Mouse (Mus musculus): ENCODE data around the gene Teddm1b. TPM values are rescaled to one million over a fixed set of nuclear protein-coding genes. Genes with fewer than 3 reads are reported as not detected.
"Not testable (repeated sequence)": the region's sequence is repeated elsewhere in the genome, so short reads cannot be mapped to it uniquely, and the experiment has no call there.

Teddm1b gene
- polyA plus RNA-seq (2014; fragmentation: Nextera tagmentation; extraction: Ambion mirVana) = 0.14 and 0.38 TPM in 2 replicates

DNA sequence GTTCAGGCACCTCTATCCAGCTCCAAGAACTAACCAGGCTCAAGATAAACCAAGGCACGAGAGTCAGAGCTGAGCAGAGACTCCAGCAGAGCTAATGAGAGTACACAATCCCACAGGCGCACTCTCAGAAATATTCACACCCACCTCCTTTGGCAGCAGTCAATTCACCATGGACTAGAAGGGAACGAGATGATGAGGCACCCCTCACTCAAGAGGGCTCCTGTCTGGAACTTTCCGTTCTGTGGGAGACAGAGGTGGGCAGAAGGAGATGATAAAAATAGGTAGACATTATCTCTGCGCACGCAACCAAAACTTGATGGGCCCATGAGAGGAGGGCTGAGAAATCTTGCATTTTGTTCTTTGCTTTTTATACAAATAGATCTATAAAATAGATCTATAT lies at the start of gene Teddm1b:
Teddm1b (plus strand) TSS at position 301 of the 400 bp plus-strand sequence.
- Histone ChIP-seq H3K9ac (replicated peaks; ENCODE audit: low read length) (no peak within 1 kb of the TSS), H3K4me2 (ENCODE audit: low read depth, low read length) (no peak within 1 kb of the TSS), H3K27ac (replicated peaks; ENCODE audit: low read depth, low read length) (no peak within 1 kb of the TSS), H3K9me3 (replicated peaks; ENCODE audit: control insufficient read depth, low read length) (no peaks in the 10 kb centered on the region), H3K4me3 (ENCODE audit: low read depth, low read length) (no peak within 1 kb of the TSS), H3K4me1 (ENCODE audit: control insufficient read depth, insufficient read depth, low read length) (no peaks in the 10 kb centered on the region), H3K27me3 (ENCODE audit: control insufficient read depth, insufficient read depth, low read length) (no peaks in the 10 kb centered on the region), H3K36me3 (replicated peaks; ENCODE audit: control insufficient read depth, insufficient read depth, low read depth, low read length) (no peaks in the 10 kb centered on the region)
- WGBS = 91% methylated on average over 6 of the region's 6 CpGs
- ATAC-seq (replicated peaks; ENCODE audit: insufficient number of reproducible peaks, low FRiP score, low TSS enrichment, low read depth) (no peak), DNase-seq (ENCODE audit: low spot score) (no peak)

DNA sequence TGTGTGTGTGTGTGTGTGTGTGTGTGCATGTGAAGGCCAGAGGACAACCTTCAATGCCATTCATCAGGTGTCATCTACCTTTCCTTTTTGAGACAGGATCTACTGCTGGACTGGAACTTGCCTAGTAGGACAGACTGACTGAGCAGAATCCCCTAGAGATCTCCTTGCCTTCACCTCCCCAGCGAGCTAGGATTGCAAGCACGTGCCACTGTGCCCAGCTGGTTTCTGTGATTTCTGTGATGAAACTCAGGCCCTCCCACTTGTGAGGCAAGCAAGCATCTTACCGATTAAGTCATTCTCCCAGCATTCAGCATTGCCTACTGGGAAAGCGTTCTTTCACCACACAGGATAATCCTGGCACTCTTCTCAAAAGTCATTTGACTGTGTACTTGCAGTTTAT lies 43.4 kb upstream of the Teddm1b start:
- Histone ChIP-seq H3K4me2 (ENCODE audit: low read depth, low read length) (no peak overlapping the region), H3K9me3 (replicated peaks; ENCODE audit: control insufficient read depth, low read length) (no peaks in the 10 kb centered on the region), H3K36me3 (replicated peaks; ENCODE audit: control insufficient read depth, insufficient read depth, low read depth, low read length) (no peaks in the 10 kb centered on the region), H3K9ac (replicated peaks; ENCODE audit: low read length) (no peak overlapping the region), H3K27ac (replicated peaks; ENCODE audit: low read depth, low read length) (no peak overlapping the region), H3K4me3 (ENCODE audit: low read depth, low read length) (no peak overlapping the region), H3K27me3 (ENCODE audit: control insufficient read depth, insufficient read depth, low read length) (no peaks in the 10 kb centered on the region), H3K4me1 (ENCODE audit: control insufficient read depth, insufficient read depth, low read length) (no peaks in the 10 kb centered on the region)
- ATAC-seq (replicated peaks; ENCODE audit: insufficient number of reproducible peaks, low FRiP score, low TSS enrichment, low read depth) (no peak), DNase-seq (ENCODE audit: low spot score) (no peak)
- WGBS = 75% methylated on average over 4 of the region's 4 CpGs

DNA sequence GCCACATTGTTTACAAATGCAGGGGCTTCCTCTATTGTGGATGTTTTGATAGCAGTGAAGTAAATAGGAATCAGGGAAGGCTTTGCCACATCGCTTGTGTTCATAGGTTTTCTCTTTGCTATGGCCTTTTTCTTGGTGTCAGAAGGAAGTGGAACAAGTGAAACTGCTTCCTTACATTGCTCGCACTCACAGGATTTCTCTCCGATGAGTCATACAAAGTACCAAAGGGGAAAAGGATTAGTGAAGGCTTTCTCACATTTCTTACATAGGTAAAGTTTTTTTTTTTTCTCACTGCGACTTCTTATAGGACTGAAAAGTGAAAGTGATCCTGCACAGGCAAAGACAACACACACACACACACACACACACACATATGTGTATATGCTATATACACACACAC lies 38.1 kb upstream of the Teddm1b start:
- no peaks in the 10 kb centered on the region for H3K9me3 ChIP-seq (replicated peaks; ENCODE audit: control insufficient read depth, low read length)
- DNase-seq (ENCODE audit: low spot score) = no peak
- no peaks in the 10 kb centered on the region for H3K36me3 ChIP-seq (replicated peaks; ENCODE audit: control insufficient read depth, insufficient read depth, low read depth, low read length)
- H3K27me3 ChIP-seq (ENCODE audit: control insufficient read depth, insufficient read depth, low read length) = no peaks in the 10 kb centered on the region
- 84% methylated on average over 4 of the region's 4 CpGs for WGBS
- no peak overlapping the region for H3K4me2 ChIP-seq (ENCODE audit: low read depth, low read length)
- no peak for ATAC-seq (replicated peaks; ENCODE audit: insufficient number of reproducible peaks, low FRiP score, low TSS enrichment, low read depth)
- no peak overlapping the region for H3K9ac ChIP-seq (replicated peaks; ENCODE audit: low read length)
- H3K4me3 ChIP-seq (ENCODE audit: low read depth, low read length) = no peak overlapping the region
- no peak overlapping the region for H3K27ac ChIP-seq (replicated peaks; ENCODE audit: low read depth, low read length)
- no peaks in the 10 kb centered on the region for H3K4me1 ChIP-seq (ENCODE audit: control insufficient read depth, insufficient read depth, low read length)

DNA sequence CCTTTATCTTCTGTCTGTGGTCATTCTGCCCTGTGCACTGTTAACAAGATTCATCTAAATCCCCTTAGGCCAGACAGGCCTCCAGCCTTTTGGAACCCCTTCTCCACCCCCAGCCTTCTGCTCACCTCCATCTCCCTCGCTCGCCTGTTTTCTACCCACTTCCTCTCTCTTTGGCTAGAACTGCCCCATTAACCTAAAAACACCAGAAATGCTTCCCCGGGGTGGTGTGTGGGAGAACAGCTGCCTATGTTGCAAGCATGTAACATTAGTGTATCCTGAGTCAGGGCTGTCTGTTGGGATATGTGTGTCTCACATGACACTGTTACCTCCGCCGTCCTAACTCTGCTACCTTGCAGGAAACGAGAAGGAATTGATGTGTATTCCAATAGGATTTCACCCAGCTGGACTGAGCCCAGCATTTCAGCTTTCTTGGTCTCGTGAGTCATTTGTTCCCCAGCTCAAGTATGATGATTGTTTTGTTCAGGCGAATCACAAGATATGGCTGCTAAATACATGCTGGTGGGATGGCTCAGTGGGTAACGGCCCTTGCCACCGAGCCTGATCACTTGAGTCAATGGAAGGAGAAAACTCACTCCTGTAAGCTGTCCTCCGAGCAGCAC lies 31.9 kb upstream of the Teddm1b start:
- Histone ChIP-seq H3K27me3 (ENCODE audit: control insufficient read depth, insufficient read depth, low read length) (no peaks in the 10 kb centered on the region), H3K27ac (replicated peaks; ENCODE audit: low read depth, low read length) (no peak overlapping the region), H3K4me1 (ENCODE audit: control insufficient read depth, insufficient read depth, low read length) (no peaks in the 10 kb centered on the region), H3K4me3 (ENCODE audit: low read depth, low read length) (no peak overlapping the region), H3K9me3 (replicated peaks; ENCODE audit: control insufficient read depth, low read length) (no peaks in the 10 kb centered on the region), H3K4me2 (ENCODE audit: low read depth, low read length) (no peak overlapping the region), H3K36me3 (replicated peaks; ENCODE audit: control insufficient read depth, insufficient read depth, low read depth, low read length) (no peaks in the 10 kb centered on the region), H3K9ac (replicated peaks; ENCODE audit: low read length) (no peak overlapping the region)
- WGBS = 85% methylated on average over 11 of the region's 11 CpGs
- ATAC-seq (replicated peaks; ENCODE audit: insufficient number of reproducible peaks, low FRiP score, low TSS enrichment, low read depth) (no peak), DNase-seq (ENCODE audit: low spot score) (no peak)

DNA sequence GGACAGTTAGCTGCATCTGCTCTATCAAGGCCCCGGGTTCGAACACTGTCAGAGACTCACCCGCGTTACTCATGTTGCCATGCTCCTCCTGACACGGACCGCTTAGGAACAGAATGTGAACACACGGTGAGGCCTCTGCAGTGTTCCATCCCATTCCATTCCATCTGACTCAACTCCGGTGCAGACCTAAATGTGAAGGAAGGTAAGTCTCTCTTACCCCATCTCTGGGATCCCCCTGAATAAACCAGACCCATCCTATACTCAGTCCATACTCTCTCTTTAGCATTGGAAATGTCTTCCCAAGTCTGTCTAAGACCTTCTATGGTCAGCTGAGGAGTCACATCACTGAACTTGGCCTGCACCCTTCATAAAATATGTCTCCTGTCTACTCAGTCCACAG lies 30.1 kb upstream of the Teddm1b start, which contains the start of gene Rgsl1:
Rgsl1 (minus strand) TSS at position 101 of the 400 bp plus-strand sequence.
- no peak within 1 kb of the TSS for H3K27ac ChIP-seq (replicated peaks; ENCODE audit: low read depth, low read length)
- H3K9ac ChIP-seq (replicated peaks; ENCODE audit: low read length) = no peak within 1 kb of the TSS
- H3K4me1 ChIP-seq (ENCODE audit: control insufficient read depth, insufficient read depth, low read length) = no peaks in the 10 kb centered on the region
- H3K27me3 ChIP-seq (ENCODE audit: control insufficient read depth, insufficient read depth, low read length) = no peaks in the 10 kb centered on the region
- no peaks in the 10 kb centered on the region for H3K9me3 ChIP-seq (replicated peaks; ENCODE audit: control insufficient read depth, low read length)
- ATAC-seq (replicated peaks; ENCODE audit: insufficient number of reproducible peaks, low FRiP score, low TSS enrichment, low read depth) (no peak), DNase-seq (ENCODE audit: low spot score) (no peak)
- no peak within 1 kb of the TSS for H3K4me3 ChIP-seq (ENCODE audit: low read depth, low read length)
- no peak within 1 kb of the TSS for H3K4me2 ChIP-seq (ENCODE audit: low read depth, low read length)
- no peaks in the 10 kb centered on the region for H3K36me3 ChIP-seq (replicated peaks; ENCODE audit: control insufficient read depth, insufficient read depth, low read depth, low read length)
- WGBS = 96% methylated on average over 8 of the region's 8 CpGs

DNA sequence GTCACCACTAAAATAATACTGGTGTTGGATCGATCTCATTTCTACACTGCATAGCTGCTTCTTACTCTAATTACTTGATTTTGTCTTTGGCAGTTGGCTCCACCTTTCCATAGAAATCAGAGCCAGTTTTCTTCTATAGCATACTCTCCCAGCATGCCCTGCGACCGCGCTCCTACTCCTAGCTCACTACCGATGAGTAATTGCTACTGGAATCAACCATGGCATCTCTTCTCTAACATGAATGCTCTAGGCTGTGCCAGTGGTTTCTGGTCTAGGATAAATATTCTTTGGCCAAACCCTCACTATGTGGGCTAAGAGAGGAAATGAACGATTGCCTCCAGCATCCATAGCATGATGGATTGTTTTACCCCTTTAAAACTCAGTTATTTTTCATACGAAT lies 27.7 kb upstream of the Teddm1b start:
- no peaks in the 10 kb centered on the region for H3K36me3 ChIP-seq (replicated peaks; ENCODE audit: control insufficient read depth, insufficient read depth, low read depth, low read length)
- whole genome bisulfite sequencing = 92% methylated on average over 7 of the region's 7 CpGs
- no peak for ATAC-seq (replicated peaks; ENCODE audit: insufficient number of reproducible peaks, low FRiP score, low TSS enrichment, low read depth)

DNA sequence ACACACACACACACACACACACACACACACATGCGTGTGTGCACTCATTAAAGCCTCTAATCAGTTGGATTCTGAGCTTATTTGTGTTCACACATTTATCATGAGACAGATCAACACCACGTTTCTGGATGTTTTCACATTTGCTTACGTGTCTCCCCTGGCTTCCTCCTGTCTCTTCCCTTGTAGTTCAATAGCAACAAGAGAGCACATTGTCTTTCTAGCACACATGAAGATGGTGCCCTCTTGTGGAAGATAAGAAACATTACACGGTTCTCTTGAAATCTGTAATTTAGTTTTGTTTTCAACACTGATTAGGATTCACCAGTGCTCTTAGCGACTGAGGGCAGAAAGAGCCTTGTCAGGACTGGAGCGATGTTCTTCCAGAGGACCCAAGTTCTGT lies 27.3 kb upstream of the Teddm1b start:
- H3K27ac ChIP-seq (replicated peaks; ENCODE audit: low read depth, low read length) = no peak overlapping the region
- no peaks in the 10 kb centered on the region for H3K4me1 ChIP-seq (ENCODE audit: control insufficient read depth, insufficient read depth, low read length)
- 28% methylated on average over 6 of the region's 6 CpGs for WGBS
- no peak overlapping the region for H3K4me3 ChIP-seq (ENCODE audit: low read depth, low read length)
- no peak for ATAC-seq (replicated peaks; ENCODE audit: insufficient number of reproducible peaks, low FRiP score, low TSS enrichment, low read depth)
- no peak overlapping the region for H3K9ac ChIP-seq (replicated peaks; ENCODE audit: low read length)
- no peaks in the 10 kb centered on the region for H3K9me3 ChIP-seq (replicated peaks; ENCODE audit: control insufficient read depth, low read length)
- DNase-seq (ENCODE audit: low spot score) = peak; percentile 68
- no peaks in the 10 kb centered on the region for H3K36me3 ChIP-seq (replicated peaks; ENCODE audit: control insufficient read depth, insufficient read depth, low read depth, low read length)
- no peak overlapping the region for H3K4me2 ChIP-seq (ENCODE audit: low read depth, low read length)
- no peaks in the 10 kb centered on the region for H3K27me3 ChIP-seq (ENCODE audit: control insufficient read depth, insufficient read depth, low read length)

More for the DNA sequence above, 27.7 kb upstream of the Teddm1b start:
- Histone ChIP-seq H3K4me2 (ENCODE audit: low read depth, low read length) (no peak overlapping the region), H3K27ac (replicated peaks; ENCODE audit: low read depth, low read length) (no peak overlapping the region), H3K9me3 (replicated peaks; ENCODE audit: control insufficient read depth, low read length) (no peaks in the 10 kb centered on the region), H3K4me3 (ENCODE audit: low read depth, low read length) (no peak overlapping the region), H3K4me1 (ENCODE audit: control insufficient read depth, insufficient read depth, low read length) (no peaks in the 10 kb centered on the region), H3K9ac (replicated peaks; ENCODE audit: low read length) (no peak overlapping the region), H3K27me3 (ENCODE audit: control insufficient read depth, insufficient read depth, low read length) (no peaks in the 10 kb centered on the region)
- DNase-seq (ENCODE audit: low spot score) = no peak

DNA sequence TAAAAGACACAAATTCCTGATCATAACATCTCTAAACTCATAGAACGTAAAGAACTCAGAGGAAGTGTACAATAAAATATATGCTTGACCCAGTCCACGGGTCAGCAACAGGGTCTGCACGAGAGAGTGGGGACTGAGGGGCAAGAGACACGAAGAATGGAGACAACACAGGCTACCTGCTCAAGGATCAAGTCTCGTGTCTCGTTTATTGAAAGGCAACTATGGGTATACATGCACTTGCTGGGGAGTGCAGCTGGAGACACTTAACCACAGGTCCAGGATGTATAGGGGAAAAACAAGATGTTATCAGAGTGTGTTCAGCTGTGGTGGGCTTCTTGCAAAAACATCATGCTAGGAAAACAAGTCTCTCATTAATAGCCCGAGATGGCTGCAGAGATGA lies 21.4 kb upstream of the Teddm1b start:
- not testable (repeated sequence) for ATAC-seq (replicated peaks; ENCODE audit: insufficient number of reproducible peaks, low FRiP score, low TSS enrichment, low read depth); H3K36me3 ChIP-seq (replicated peaks; ENCODE audit: control insufficient read depth, insufficient read depth, low read depth, low read length); H3K27ac ChIP-seq (replicated peaks; ENCODE audit: low read depth, low read length); H3K9me3 ChIP-seq (replicated peaks; ENCODE audit: control insufficient read depth, low read length); H3K4me3 ChIP-seq (ENCODE audit: low read depth, low read length); H3K27me3 ChIP-seq (ENCODE audit: control insufficient read depth, insufficient read depth, low read length); H3K4me2 ChIP-seq (ENCODE audit: low read depth, low read length); H3K4me1 ChIP-seq (ENCODE audit: control insufficient read depth, insufficient read depth, low read length); DNase-seq (ENCODE audit: low spot score); H3K9ac ChIP-seq (replicated peaks; ENCODE audit: low read length)
- 80% methylated on average over 7 of the region's 7 CpGs for WGBS
